Mouse (Mus musculus): ENCODE measurements at regions not wholly inside any gene's neighbourhood (a gene's known extent, or its start where the extent isn't known, plus 50 kb on each side); places are given as distances from the start of the nearest gene placed in this dataset.
"Not testable (repeated sequence)": the region's sequence is repeated elsewhere in the genome, so short reads cannot be mapped to it uniquely, and the experiment has no call there.

GRCm38 (mm10) chr3:118194754-118195153 is 326.0 kb upstream of the Snx7 start:
- ATAC-seq (ENCODE audit: borderline replicate concordance, extremely low read depth, low FRiP score, low TSS enrichment), result no peak
- Histone ChIP-seq H3K4me2 (no peak overlapping the region), H3K27ac (no peak overlapping the region), H3K36me3 (no peaks in the 10 kb centered on the region), H3K4me1 (no peaks in the 10 kb centered on the region), H3K27me3 (no peaks in the 10 kb centered on the region), H3K4me3 (no peak overlapping the region), H3K9ac (no peak overlapping the region), H3K9me3 (no peaks in the 10 kb centered on the region)
- 62% methylated on average over 1 of the region's 1 CpGs for WGBS

GRCm38 (mm10) chr3:118189382-118189781 is 320.6 kb upstream of the Snx7 start:
- Histone ChIP-seq H3K27me3 (no peaks in the 10 kb centered on the region), H3K27ac (no peak overlapping the region)
- peak; percentile 52; the same call in 1 of the 2 replicates for ATAC-seq (ENCODE audit: borderline replicate concordance, extremely low read depth, low FRiP score, low TSS enrichment)

GRCm38 (mm10) chr3:118177446-118177845 is 308.7 kb upstream of the Snx7 start:
- no peaks in the 10 kb centered on the region for H3K36me3 ChIP-seq
- no peak overlapping the region for H3K4me2 ChIP-seq
- H3K4me1 ChIP-seq, result no peaks in the 10 kb centered on the region
- H3K9ac ChIP-seq, result no peak overlapping the region
- H3K9me3 ChIP-seq, result no peaks in the 10 kb centered on the region
- no peaks in the 10 kb centered on the region for H3K27me3 ChIP-seq
- H3K4me3 ChIP-seq, result no peak overlapping the region
- WGBS, result 72% methylated on average over 2 of the region's 2 CpGs
- no peak overlapping the region for H3K27ac ChIP-seq
- no peak for ATAC-seq (ENCODE audit: borderline replicate concordance, extremely low read depth, low FRiP score, low TSS enrichment)

More at GRCm38 (mm10) chr3:118189382-118189781, 320.6 kb upstream of the Snx7 start:
- H3K9me3 ChIP-seq, result no peaks in the 10 kb centered on the region
- H3K9ac ChIP-seq, result no peak overlapping the region
- H3K4me3 ChIP-seq, result no peak overlapping the region
- H3K36me3 ChIP-seq, result no peaks in the 10 kb centered on the region
- no peaks in the 10 kb centered on the region for H3K4me1 ChIP-seq
- H3K4me2 ChIP-seq, result no peak overlapping the region

GRCm38 (mm10) chr3:118162916-118163315 is 294.2 kb upstream of the Snx7 start:
- Histone ChIP-seq H3K27me3 (no peaks in the 10 kb centered on the region), H3K4me3 (no peak overlapping the region), H3K9ac (no peak overlapping the region), H3K4me1 (no peaks in the 10 kb centered on the region), H3K9me3 (no peaks in the 10 kb centered on the region), H3K36me3 (no peaks in the 10 kb centered on the region), H3K4me2 (no peak overlapping the region), H3K27ac (no peak overlapping the region)
- ATAC-seq (ENCODE audit: borderline replicate concordance, extremely low read depth, low FRiP score, low TSS enrichment), result no peak
- 86% methylated on average over 2 of the region's 2 CpGs for WGBS

- H3K27me3 ChIP-seq, result no peaks in the 10 kb centered on the region
- ATAC-seq (ENCODE audit: borderline replicate concordance, extremely low read depth, low FRiP score, low TSS enrichment), result no peak
- 88% methylated on average over 1 of the region's 1 CpGs for WGBS
- H3K27ac ChIP-seq, result no peak overlapping the region
- no peaks in the 10 kb centered on the region for H3K4me1 ChIP-seq
- no peak overlapping the region for H3K9ac ChIP-seq
- H3K4me3 ChIP-seq, result no peak overlapping the region
- no peak overlapping the region for H3K4me2 ChIP-seq
- H3K9me3 ChIP-seq, result no peaks in the 10 kb centered on the region
- no peaks in the 10 kb centered on the region for H3K36me3 ChIP-seq
These were observed 276.1 kb upstream of the Snx7 start for GRCm38 (mm10) chr3:118144788-118145187.

- Histone ChIP-seq H3K9ac (no peak overlapping the region), H3K4me1 (no peaks in the 10 kb centered on the region), H3K27me3 (no peaks in the 10 kb centered on the region), H3K36me3 (no peaks in the 10 kb centered on the region), H3K9me3 (no peaks in the 10 kb centered on the region), H3K4me2 (peak overlapping the region; percentile 16; the same call in 1 of the 2 replicates), H3K27ac (no peak overlapping the region), H3K4me3 (no peak overlapping the region)
- 66% methylated on average over 8 of the region's 8 CpGs for WGBS
- no peak for ATAC-seq (ENCODE audit: borderline replicate concordance, extremely low read depth, low FRiP score, low TSS enrichment)
These were observed 273.0 kb upstream of the Snx7 start for GRCm38 (mm10) chr3:118141731-118142130.

GRCm38 (mm10) chr3:118140108-118140507 is 271.4 kb upstream of the Snx7 start:
- Histone ChIP-seq H3K27ac (no peak overlapping the region), H3K4me1 (no peaks in the 10 kb centered on the region)
- ATAC-seq (ENCODE audit: borderline replicate concordance, extremely low read depth, low FRiP score, low TSS enrichment), result no peak

GRCm38 (mm10) chr3:118128349-118128748 is 259.6 kb upstream of the Snx7 start:
- H3K9ac ChIP-seq; ATAC-seq (ENCODE audit: borderline replicate concordance, extremely low read depth, low FRiP score, low TSS enrichment); H3K4me1 ChIP-seq; H3K36me3 ChIP-seq; H3K4me3 ChIP-seq; H3K27ac ChIP-seq; H3K9me3 ChIP-seq; H3K27me3 ChIP-seq; H3K4me2 ChIP-seq: not testable (repeated sequence)
- WGBS, result 100% methylated on average over 1 of the region's 1 CpGs

More at GRCm38 (mm10) chr3:118140108-118140507, 271.4 kb upstream of the Snx7 start:
- Histone ChIP-seq H3K9me3 (no peaks in the 10 kb centered on the region), H3K27me3 (no peaks in the 10 kb centered on the region), H3K4me2 (no peak overlapping the region), H3K36me3 (no peaks in the 10 kb centered on the region), H3K4me3 (no peak overlapping the region), H3K9ac (no peak overlapping the region)
- WGBS, result 80% methylated on average over 2 of the region's 2 CpGs

- no peaks in the 10 kb centered on the region for H3K36me3 ChIP-seq
- no peak overlapping the region for H3K9ac ChIP-seq
- no peak overlapping the region for H3K4me3 ChIP-seq
- H3K27ac ChIP-seq, result no peak overlapping the region
- 65% methylated on average over 4 of the region's 4 CpGs for WGBS
- no peak overlapping the region for H3K4me2 ChIP-seq
- H3K27me3 ChIP-seq, result no peaks in the 10 kb centered on the region
- no peaks in the 10 kb centered on the region for H3K9me3 ChIP-seq
- no peaks in the 10 kb centered on the region for H3K4me1 ChIP-seq
- no peak for ATAC-seq (ENCODE audit: borderline replicate concordance, extremely low read depth, low FRiP score, low TSS enrichment)
These were observed 233.9 kb upstream of the Snx7 start for GRCm38 (mm10) chr3:118102635-118103034.

- no peak overlapping the region for H3K27ac ChIP-seq
- no peak overlapping the region for H3K4me2 ChIP-seq
- H3K27me3 ChIP-seq, result no peaks in the 10 kb centered on the region
- H3K4me3 ChIP-seq, result no peak overlapping the region
- no peaks in the 10 kb centered on the region for H3K36me3 ChIP-seq
- no peak for ATAC-seq (ENCODE audit: borderline replicate concordance, extremely low read depth, low FRiP score, low TSS enrichment)
- 80% methylated on average over 3 of the region's 3 CpGs for WGBS
- H3K9ac ChIP-seq, result no peak overlapping the region
- H3K4me1 ChIP-seq, result no peaks in the 10 kb centered on the region
- H3K9me3 ChIP-seq, result no peaks in the 10 kb centered on the region
These were observed 215.8 kb upstream of the Snx7 start for GRCm38 (mm10) chr3:118084508-118084907.

- Histone ChIP-seq H3K36me3 (no peaks in the 10 kb centered on the region), H3K4me3 (no peak overlapping the region), H3K27me3 (no peaks in the 10 kb centered on the region), H3K4me1 (no peaks in the 10 kb centered on the region), H3K9me3 (no peaks in the 10 kb centered on the region), H3K9ac (no peak overlapping the region), H3K4me2 (no peak overlapping the region), H3K27ac (no peak overlapping the region)
- ATAC-seq (ENCODE audit: borderline replicate concordance, extremely low read depth, low FRiP score, low TSS enrichment), result no peak
- WGBS, result 76% methylated on average over 3 of the region's 3 CpGs
These were observed 203.6 kb upstream of the Snx7 start for GRCm38 (mm10) chr3:118072363-118072762.

- H3K4me2 ChIP-seq, result no peak overlapping the region
- H3K9ac ChIP-seq, result no peak overlapping the region
- no peak overlapping the region for H3K4me3 ChIP-seq
- no peak for ATAC-seq (ENCODE audit: borderline replicate concordance, extremely low read depth, low FRiP score, low TSS enrichment)
- H3K9me3 ChIP-seq, result no peaks in the 10 kb centered on the region
- 71% methylated on average over 4 of the region's 4 CpGs for WGBS
- no peak overlapping the region for H3K27ac ChIP-seq
- H3K27me3 ChIP-seq, result no peaks in the 10 kb centered on the region
- H3K4me1 ChIP-seq, result no peaks in the 10 kb centered on the region
- no peaks in the 10 kb centered on the region for H3K36me3 ChIP-seq
These were observed 201.4 kb upstream of the Snx7 start for GRCm38 (mm10) chr3:118070129-118070528.

- no peak overlapping the region for H3K4me3 ChIP-seq
- no peaks in the 10 kb centered on the region for H3K36me3 ChIP-seq
- WGBS, result 22% methylated on average over 2 of the region's 2 CpGs
- no peaks in the 10 kb centered on the region for H3K27me3 ChIP-seq
- no peaks in the 10 kb centered on the region for H3K4me1 ChIP-seq
- no peaks in the 10 kb centered on the region for H3K9me3 ChIP-seq
- H3K27ac ChIP-seq, result no peak overlapping the region
- no peak overlapping the region for H3K9ac ChIP-seq
- ATAC-seq (ENCODE audit: borderline replicate concordance, extremely low read depth, low FRiP score, low TSS enrichment), result no peak; the same call in 1 of the 2 replicates
- H3K4me2 ChIP-seq, result no peak overlapping the region
These were observed 194.9 kb upstream of the Snx7 start for GRCm38 (mm10) chr3:118063679-118064078.
